Mouse (Mus musculus): ENCODE data around the gene Cpvl.

DNA sequence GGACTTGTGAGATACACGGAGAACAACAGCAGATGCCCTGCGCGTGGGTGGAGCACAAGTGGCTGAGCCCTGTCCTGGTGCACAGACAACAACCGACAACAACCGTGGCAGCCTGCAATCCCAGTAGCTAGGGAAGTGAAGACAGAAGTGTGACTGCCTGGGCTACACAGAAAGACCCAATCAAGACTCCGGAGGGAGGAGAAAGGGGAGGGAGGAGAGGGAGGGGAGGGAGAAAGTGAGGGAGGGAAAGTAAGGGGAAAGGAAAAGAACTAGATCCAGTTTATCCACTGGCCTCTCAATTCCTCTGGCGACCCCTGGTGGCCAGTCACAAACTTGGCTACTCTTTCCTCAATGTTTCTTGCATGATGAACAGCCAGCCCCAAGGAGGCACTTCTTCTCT, 20.1 kb downstream of the Cpvl start:
- TF ChIP-seq CTCF (IDR thresholded peaks at IDR 0.05; ENCODE audit: borderline replicate concordance, insufficient read depth, low read depth, low read length), result peak; percentile 83
- no peak for TF ChIP-seq POLR2A (IDR thresholded peaks at IDR 0.05; ENCODE audit: borderline replicate concordance, insufficient read depth, low read length)
